Mouse (Mus musculus): ENCODE measurements around the gene Duoxa1. TPM values are rescaled to one million over a fixed set of nuclear protein-coding genes. Genes with fewer than 3 reads are reported as not detected.

The Duoxa1 gene
- not detected in 2 replicates for total RNA-seq (2014; rRNA removed)
- 0.41 and 0.44 TPM in 2 replicates for polyA plus RNA-seq (2015; fragmentation: Nextera tagmentation; extraction: Ambion mirVana)

DNA sequence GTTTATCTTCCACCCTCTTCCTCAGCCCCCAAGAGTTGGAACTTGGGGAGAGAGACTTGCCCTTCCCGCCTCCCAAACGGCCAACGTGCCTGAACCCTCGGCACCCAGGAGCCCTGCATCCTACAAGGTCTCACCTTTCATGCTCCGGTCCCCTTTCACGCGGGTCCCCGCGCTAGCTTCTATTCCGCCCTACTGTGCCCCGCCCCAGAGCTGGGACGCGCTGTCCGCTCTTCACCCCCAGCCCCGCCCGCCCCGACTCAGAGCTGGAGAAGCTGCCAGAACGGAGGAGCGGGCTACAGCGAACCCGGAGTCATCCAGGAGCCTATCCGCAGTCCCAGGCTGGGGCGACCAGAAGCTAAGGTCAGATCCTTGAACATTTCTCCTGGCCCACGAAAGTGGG lies at the start of gene Duoxa1:
Gene Duoxa1, minus strand, starts transcription at position 195 of the 400 bp plus-strand sequence.
- ATAC-seq (ENCODE audit: low FRiP score) (0 out of 2 replicates have a peak, but pooled peaks have one; percentile 47), DNase-seq (ENCODE audit: low spot score) (no peak)
- TF ChIP-seq CTCF (IDR thresholded peaks at IDR 0.05), result no peak
- WGBS, result 3% methylated on average over 24 of the region's 24 CpGs
- H3K4me1 ChIP-seq (ENCODE audit: insufficient read depth, low read length), result no peaks in the 10 kb centered on the region; the same call in 1 of the 2 replicates
- no peaks in the 10 kb centered on the region for H3K36me3 ChIP-seq (ENCODE audit: insufficient read depth, low read length)
- H3K9ac ChIP-seq (replicated peaks; ENCODE audit: low read length, poor library complexity, severe bottlenecking), result no peak within 1 kb of the TSS
- peak within 1 kb of the TSS; percentile 19; the same call in 1 of the 2 replicates for H3K4me3 ChIP-seq (ENCODE audit: low read depth, low read length)
- H3K27me3 ChIP-seq (ENCODE audit: insufficient read depth, low read length), result peaks cover 20% of the 10 kb centered on the region
- peak within 1 kb of the TSS; percentile 46 for H3K4me2 ChIP-seq (ENCODE audit: low read depth, low read length, poor library complexity, severe bottlenecking)
- no peaks in the 10 kb centered on the region for H3K9me3 ChIP-seq (ENCODE audit: low read length)
- H3K27ac ChIP-seq (ENCODE audit: low read depth, low read length), result no peak within 1 kb of the TSS

DNA sequence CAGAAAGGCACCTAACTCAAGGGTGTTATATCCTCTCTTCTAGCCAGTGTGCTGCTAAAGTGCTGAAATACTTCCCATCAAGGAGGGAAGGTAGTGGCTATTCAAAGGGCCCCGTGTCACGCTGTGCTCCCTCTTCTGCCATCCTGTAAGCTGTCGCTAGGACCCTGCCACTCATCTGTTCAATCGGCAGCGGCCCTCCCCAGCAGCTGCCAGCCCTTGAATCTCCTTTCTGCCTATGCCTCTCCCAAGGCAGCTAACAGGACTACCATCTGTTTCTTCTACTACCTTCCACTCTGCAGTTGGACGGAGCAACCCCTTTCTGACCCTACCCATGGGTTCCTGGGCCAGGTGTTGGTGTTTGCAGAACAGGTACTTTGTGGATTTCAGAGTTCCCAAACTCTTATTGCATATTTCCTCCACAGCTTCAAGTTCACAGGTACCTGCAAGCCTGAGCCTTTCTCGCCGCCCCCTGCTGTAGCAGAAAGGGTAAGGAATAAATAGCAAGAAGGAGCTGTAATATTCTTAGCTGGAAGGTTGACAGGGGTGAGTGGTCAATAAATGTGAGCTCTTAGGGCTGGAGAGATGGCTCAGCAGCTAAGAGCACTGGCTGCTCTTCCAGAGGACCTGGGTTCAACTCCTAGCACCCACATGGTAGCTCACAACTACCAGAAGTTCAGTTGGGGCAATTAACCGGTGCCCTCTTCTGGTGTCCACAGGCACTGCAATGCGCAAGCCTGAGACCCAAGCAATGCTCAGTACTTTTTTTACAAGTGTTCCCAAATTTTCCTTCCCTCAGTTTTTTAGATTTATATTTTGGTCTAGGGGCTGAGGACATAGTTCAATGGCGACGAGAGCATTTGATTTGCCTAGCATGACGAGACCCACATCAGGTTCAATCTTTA lies 49.3 kb upstream of the Duoxa1 start:
- ATAC-seq (ENCODE audit: low FRiP score) (no peak), DNase-seq (ENCODE audit: low spot score) (peak; percentile 50)
- H3K9me3 ChIP-seq (ENCODE audit: low read length), result no peaks in the 10 kb centered on the region
- H3K4me1 ChIP-seq (ENCODE audit: insufficient read depth, low read length), result peaks cover 18% of the 10 kb centered on the region; the same call in 1 of the 2 replicates
- no peaks in the 10 kb centered on the region for H3K27me3 ChIP-seq (ENCODE audit: insufficient read depth, low read length)
- 77% methylated on average over 13 of the region's 13 CpGs for WGBS
- no peak overlapping the region for H3K4me2 ChIP-seq (ENCODE audit: low read depth, low read length, poor library complexity, severe bottlenecking)
- H3K36me3 ChIP-seq (ENCODE audit: insufficient read depth, low read length), result 0 out of 2 replicates have a peak, but pooled peaks cover 3% of the 10 kb centered on the region
- no peak overlapping the region for H3K27ac ChIP-seq (ENCODE audit: low read depth, low read length)
- no peak overlapping the region for H3K4me3 ChIP-seq (ENCODE audit: low read depth, low read length)
- no peak overlapping the region for H3K9ac ChIP-seq (replicated peaks; ENCODE audit: low read length, poor library complexity, severe bottlenecking)
- peak; percentile 26; the same call in 1 of the 2 replicates for TF ChIP-seq CTCF (IDR thresholded peaks at IDR 0.05)

GRCm38 (mm10) chr2:122361868-122362621 lies 48.5 kb upstream of the Duoxa1 start:
- Histone ChIP-seq H3K9ac (replicated peaks; ENCODE audit: low read length, poor library complexity, severe bottlenecking) (no peak overlapping the region), H3K27me3 (ENCODE audit: insufficient read depth, low read length) (no peaks in the 10 kb centered on the region), H3K9me3 (ENCODE audit: low read length) (no peaks in the 10 kb centered on the region), H3K27ac (ENCODE audit: low read depth, low read length) (no peak overlapping the region), H3K4me1 (ENCODE audit: insufficient read depth, low read length) (peaks cover 14% of the 10 kb centered on the region; the same call in 1 of the 2 replicates), H3K36me3 (ENCODE audit: insufficient read depth, low read length) (0 out of 2 replicates have a peak, but pooled peaks cover 9% of the 10 kb centered on the region), H3K4me3 (ENCODE audit: low read depth, low read length) (no peak overlapping the region), H3K4me2 (ENCODE audit: low read depth, low read length, poor library complexity, severe bottlenecking) (no peak overlapping the region)
- TF ChIP-seq CTCF (IDR thresholded peaks at IDR 0.05), result no peak
- DNase-seq (ENCODE audit: low spot score) (no peak), ATAC-seq (ENCODE audit: low FRiP score) (no peak)
- WGBS, result 71% methylated on average over 10 of the region's 10 CpGs

DNA sequence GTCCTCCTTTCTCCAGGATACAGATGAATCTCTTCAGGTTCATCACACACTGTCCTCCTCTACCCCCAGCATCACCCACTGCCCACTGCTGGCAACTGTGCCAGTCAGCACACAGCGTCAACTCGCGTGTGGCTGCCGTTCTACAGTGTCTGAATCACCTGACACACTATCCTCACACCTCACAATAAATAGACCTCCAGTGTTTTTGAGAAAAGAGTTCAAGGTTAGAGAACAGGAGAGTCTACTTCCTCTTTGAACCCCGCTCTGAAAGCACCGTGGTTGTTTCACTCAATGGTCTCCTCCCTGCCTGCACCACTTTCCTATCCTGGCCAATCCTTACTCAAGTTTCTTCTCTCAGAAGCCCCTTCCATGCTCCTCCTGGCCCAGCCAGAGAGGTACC lies 47.7 kb upstream of the Duoxa1 start:
- ATAC-seq (ENCODE audit: low FRiP score) (no peak), DNase-seq (ENCODE audit: low spot score) (no peak)
- Histone ChIP-seq H3K4me1 (ENCODE audit: insufficient read depth, low read length) (peaks cover 6% of the 10 kb centered on the region; the same call in 1 of the 2 replicates), H3K4me3 (ENCODE audit: low read depth, low read length) (no peak overlapping the region), H3K36me3 (ENCODE audit: insufficient read depth, low read length) (peaks cover 18% of the 10 kb centered on the region), H3K9ac (replicated peaks; ENCODE audit: low read length, poor library complexity, severe bottlenecking) (no peak overlapping the region), H3K27ac (ENCODE audit: low read depth, low read length) (no peak overlapping the region), H3K4me2 (ENCODE audit: low read depth, low read length, poor library complexity, severe bottlenecking) (no peak overlapping the region), H3K9me3 (ENCODE audit: low read length) (no peaks in the 10 kb centered on the region), H3K27me3 (ENCODE audit: insufficient read depth, low read length) (no peaks in the 10 kb centered on the region)
- no peak for TF ChIP-seq CTCF (IDR thresholded peaks at IDR 0.05)
- WGBS, result 90% methylated on average over 6 of the region's 6 CpGs

- Histone ChIP-seq H3K9me3 (ENCODE audit: low read length) (no peaks in the 10 kb centered on the region), H3K9ac (replicated peaks; ENCODE audit: low read length, poor library complexity, severe bottlenecking) (no peak overlapping the region), H3K4me3 (ENCODE audit: low read depth, low read length) (no peak overlapping the region), H3K27ac (ENCODE audit: low read depth, low read length) (no peak overlapping the region), H3K4me2 (ENCODE audit: low read depth, low read length, poor library complexity, severe bottlenecking) (no peak overlapping the region), H3K4me1 (ENCODE audit: insufficient read depth, low read length) (no peaks in the 10 kb centered on the region), H3K27me3 (ENCODE audit: insufficient read depth, low read length) (no peaks in the 10 kb centered on the region), H3K36me3 (ENCODE audit: insufficient read depth, low read length) (peaks cover 23% of the 10 kb centered on the region)
- ATAC-seq (ENCODE audit: low FRiP score) (no peak), DNase-seq (ENCODE audit: low spot score) (no peak)
- 87% methylated on average over 6 of the region's 6 CpGs for WGBS
- TF ChIP-seq CTCF (IDR thresholded peaks at IDR 0.05), result no peak
Measured at GRCm38 (mm10) chr2:122360310-122360709, 46.8 kb upstream of the Duoxa1 start.

All from midbrain, postnatal 0 days (tissue).